Mouse (Mus musculus) kidney, postnatal 36 days (tissue): ENCODE data around the gene Bicdl1.
A peak's percentile ranks its signal among the peaks of the same experiment; 100 is the strongest.

Experiments used
- DNase-seq, 2 experiments: peaks; one replicate each; pipeline ENCODE4 v3.0.0; 2021 to 2022; ENCODE audit warnings: mixed read lengths in 2 of 2

The Bicdl1 gene

GRCm38 (mm10) chr5:115666366-115667065 is 64.9 kb downstream of the Bicdl1 start:
- peak in 1 of 2 experiments; percentile 46 for DNase-seq

GRCm38 (mm10) chr5:115662658-115663057 is 68.8 kb downstream of the Bicdl1 start:
- no peak for DNase-seq

GRCm38 (mm10) chr5:115658352-115658751 is 73.1 kb downstream of the Bicdl1 start:
- no peak for DNase-seq

- DNase-seq = no peak
These were observed 74.2 kb downstream of the Bicdl1 start for GRCm38 (mm10) chr5:115657234-115657633.

GRCm38 (mm10) chr5:115656677-115657076 is 74.7 kb downstream of the Bicdl1 start:
- no peak for DNase-seq

GRCm38 (mm10) chr5:115653776-115654175 is 77.6 kb downstream of the Bicdl1 start:
- DNase-seq = no peak

GRCm38 (mm10) chr5:115652681-115653575 is 78.5 kb downstream of the Bicdl1 start:
- DNase-seq = peak; percentile 100

- no peak for DNase-seq
These were observed 79.6 kb downstream of the Bicdl1 start for GRCm38 (mm10) chr5:115651821-115652220.

- DNase-seq = no peak
These were observed 80.5 kb downstream of the Bicdl1 start for GRCm38 (mm10) chr5:115650885-115651284.

- no peak for DNase-seq
These were observed 81.7 kb downstream of the Bicdl1 start for GRCm38 (mm10) chr5:115649699-115650098.

- DNase-seq = no peak
These were observed 82.5 kb downstream of the Bicdl1 start for GRCm38 (mm10) chr5:115648876-115649275.

GRCm38 (mm10) chr5:115644192-115644591 is 87.2 kb downstream of the Bicdl1 start:
- DNase-seq = no peak

GRCm38 (mm10) chr5:115635536-115635935 is 95.9 kb downstream of the Bicdl1 start:
- peak in 1 of 2 experiments; percentile 32 for DNase-seq

GRCm38 (mm10) chr5:115634046-115634445 is 97.4 kb downstream of the Bicdl1 start:
- DNase-seq = no peak

GRCm38 (mm10) chr5:115633060-115633459 is 98.4 kb downstream of the Bicdl1 start:
- no peak for DNase-seq

GRCm38 (mm10) chr5:115632358-115632714 is 99.1 kb downstream of the Bicdl1 start:
- DNase-seq = peak in 1 of 2 experiments; percentile 64

- DNase-seq = peak; percentile 96
These were observed 99.7 kb downstream of the Bicdl1 start, which contains the start of gene Rab35 for GRCm38 (mm10) chr5:115631505-115632357. Gene Rab35, plus strand, starts transcription at chr5:115631908.

GRCm38 (mm10) chr5:115630291-115630690 is 101.1 kb downstream of the Bicdl1 start:
- DNase-seq = no peak

GRCm38 (mm10) chr5:115629672-115630071 is 101.7 kb downstream of the Bicdl1 start:
- no peak for DNase-seq

GRCm38 (mm10) chr5:115628083-115628482 is 103.3 kb downstream of the Bicdl1 start:
- DNase-seq = no peak

GRCm38 (mm10) chr5:115626237-115626886 is 105.1 kb downstream of the Bicdl1 start:
- no peak for DNase-seq
